Mouse (Mus musculus) G1E (cell line): ENCODE data around the gene Rnf180.

Experiments
- CTCF ChIP-seq: IDR thresholded peaks from 2 replicates; pipeline ENCODE4 v1.5.1; 2012; ENCODE audit warnings: low read depth, low read length, inconsistent platforms, mixed read lengths
- GATA1 ChIP-seq: IDR thresholded peaks from 2 replicates; pipeline ENCODE4 v1.6.1; 2012; ENCODE audit warnings: borderline replicate concordance, low read length, inconsistent platforms, mixed read lengths
- GATA2 ChIP-seq: IDR thresholded peaks from 2 replicates; pipeline ENCODE4 v1.6.1; 2012; ENCODE audit warnings: low read depth, low read length, inconsistent platforms, borderline replicate concordance
- POLR2AphosphoS5 ChIP-seq: IDR thresholded peaks from 2 replicates; pipeline ENCODE4 v1.6.1; 2012; ENCODE audit warnings: low read depth, low read length, inconsistent platforms; ENCODE audit not compliant: insufficient replicate concordance
- TAL1 ChIP-seq: conservative IDR thresholded peaks from 2 replicates; pipeline ENCODE4 v1.6.1; 2012; ENCODE audit warnings: low read depth, low read length, inconsistent platforms, mixed read lengths

GRCm38 (mm10) chr13:105203851-105204250, 90.8 kb downstream of the Rnf180 start:
- no peak for TF ChIP-seq GATA1
- TF ChIP-seq CTCF, result no peak
- TF ChIP-seq POLR2AphosphoS5, result no peak
- no peak for TF ChIP-seq GATA2
- no peak for TF ChIP-seq TAL1
